Mouse (Mus musculus): ENCODE data around the gene Cox8a.

Gene Cox8a

GRCm38 (mm10) chr19:7217162-7217925 lies at the start of gene Cox8a:
Gene Cox8a (minus strand): TSS chr19:7217616.
- DNase-seq (ENCODE audit: low read depth, low spot score) = peak; percentile 93

- no peak for DNase-seq (ENCODE audit: low read depth, low spot score)
Measured at GRCm38 (mm10) chr19:7266421-7266831, 49.0 kb upstream of the Cox8a start.

GRCm38 (mm10) chr19:7265478-7266191 lies 48.2 kb upstream of the Cox8a start:
- DNase-seq (ENCODE audit: low read depth, low spot score) = no peak

GRCm38 (mm10) chr19:7264766-7265331 lies 47.4 kb upstream of the Cox8a start:
- DNase-seq (ENCODE audit: low read depth, low spot score) = no peak

DNA sequence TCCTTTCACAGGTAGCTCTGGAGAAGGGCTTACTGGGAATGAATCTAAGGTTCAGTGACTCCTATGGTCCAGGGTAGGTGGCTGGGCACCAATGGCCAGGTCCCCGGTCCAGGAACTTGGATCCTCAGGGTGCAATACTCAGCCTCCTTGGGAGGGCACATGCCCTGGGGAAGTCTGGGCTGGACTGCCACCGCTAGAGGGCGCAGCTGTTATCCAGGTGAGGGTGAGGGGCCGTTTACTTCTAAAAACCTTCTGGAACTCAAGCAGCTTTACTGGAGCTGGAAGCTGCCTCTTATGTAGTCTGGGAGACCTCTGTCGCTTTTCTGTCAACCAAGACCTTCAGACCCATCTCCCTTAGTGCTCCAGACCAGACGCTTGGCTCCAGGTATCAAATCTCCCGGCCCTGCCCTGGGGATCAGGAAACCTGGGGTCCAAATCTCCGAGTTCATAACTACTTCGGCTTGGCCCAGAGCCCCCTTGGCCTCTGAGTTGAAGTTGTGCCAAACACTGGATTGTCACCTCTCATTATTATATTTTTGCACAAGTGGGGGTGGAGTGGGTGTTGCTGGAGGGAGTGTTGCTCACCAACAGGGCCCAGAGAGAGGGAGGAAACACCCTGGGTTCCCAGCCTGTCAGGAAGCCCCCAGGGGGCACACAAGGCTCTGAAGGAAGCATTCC lies 46.8 kb upstream of the Cox8a start:
- no peak for DNase-seq (ENCODE audit: low read depth, low spot score)

- DNase-seq (ENCODE audit: low read depth, low spot score) = no peak
Measured at GRCm38 (mm10) chr19:7262592-7262991, 45.2 kb upstream of the Cox8a start.

- no peak for DNase-seq (ENCODE audit: low read depth, low spot score)
Measured at GRCm38 (mm10) chr19:7261964-7262363, 44.5 kb upstream of the Cox8a start.

GRCm38 (mm10) chr19:7261476-7261875 lies 44.1 kb upstream of the Cox8a start:
- no peak for DNase-seq (ENCODE audit: low read depth, low spot score)

- no peak for DNase-seq (ENCODE audit: low read depth, low spot score)
Measured at GRCm38 (mm10) chr19:7257881-7258280, 40.5 kb upstream of the Cox8a start.

DNA sequence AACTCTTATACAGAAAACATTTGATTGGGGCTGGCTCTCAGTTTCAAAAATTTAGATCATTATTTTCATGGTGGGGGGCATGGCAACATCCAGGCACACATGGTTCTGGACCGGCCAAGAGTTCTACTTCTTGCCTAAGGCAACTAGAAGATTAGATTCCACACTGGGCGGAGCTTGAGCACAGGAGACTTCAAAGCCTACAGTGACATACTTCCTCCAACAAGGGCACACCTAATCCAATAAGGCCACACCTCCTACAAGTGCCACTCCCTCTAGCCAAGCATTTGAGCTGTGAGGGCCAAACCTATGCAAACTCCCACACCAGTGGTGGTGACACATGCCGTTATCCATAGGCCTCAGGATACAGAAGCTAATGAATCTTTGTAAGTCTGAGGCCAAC lies 28.6 kb upstream of the Cox8a start:
- no peak for DNase-seq (ENCODE audit: low read depth, low spot score)

- peak; percentile 91 for DNase-seq (ENCODE audit: low read depth, low spot score)
Measured at GRCm38 (mm10) chr19:7240782-7241690, 23.6 kb upstream of the Cox8a start, which contains the start of gene Naa40. Gene Naa40 (minus strand): TSS chr19:7241183.

DNA sequence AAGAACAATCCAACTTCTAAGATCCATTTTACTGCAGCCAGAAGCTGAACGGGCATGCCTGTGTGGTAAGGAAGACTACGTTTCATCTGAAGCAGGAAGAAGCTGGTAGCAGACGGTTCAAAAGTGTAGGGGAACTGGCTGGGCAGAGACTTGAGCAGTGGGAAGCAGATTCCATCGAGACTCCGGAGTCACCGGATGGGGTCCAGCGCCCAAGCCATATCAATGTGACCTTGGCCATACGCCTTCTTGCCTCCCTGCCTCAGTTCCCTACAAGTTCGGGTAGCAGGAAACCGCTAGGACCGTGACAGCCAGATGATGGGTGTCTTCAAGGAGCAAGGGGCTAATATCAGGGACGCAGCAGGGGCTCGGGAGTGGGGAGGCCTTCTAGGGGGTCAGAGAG lies 22.9 kb upstream of the Cox8a start:
- DNase-seq (ENCODE audit: low read depth, low spot score) = no peak

- DNase-seq (ENCODE audit: low read depth, low spot score) = no peak
Measured at GRCm38 (mm10) chr19:7239574-7239973, 22.2 kb upstream of the Cox8a start.

- no peak for DNase-seq (ENCODE audit: low read depth, low spot score)
Measured at GRCm38 (mm10) chr19:7236742-7237141, 19.3 kb upstream of the Cox8a start.

- DNase-seq (ENCODE audit: low read depth, low spot score) = no peak
Measured at GRCm38 (mm10) chr19:7236011-7236410, 18.6 kb upstream of the Cox8a start.

GRCm38 (mm10) chr19:7235461-7235860 lies 18.0 kb upstream of the Cox8a start:
- no peak for DNase-seq (ENCODE audit: low read depth, low spot score)

DNA sequence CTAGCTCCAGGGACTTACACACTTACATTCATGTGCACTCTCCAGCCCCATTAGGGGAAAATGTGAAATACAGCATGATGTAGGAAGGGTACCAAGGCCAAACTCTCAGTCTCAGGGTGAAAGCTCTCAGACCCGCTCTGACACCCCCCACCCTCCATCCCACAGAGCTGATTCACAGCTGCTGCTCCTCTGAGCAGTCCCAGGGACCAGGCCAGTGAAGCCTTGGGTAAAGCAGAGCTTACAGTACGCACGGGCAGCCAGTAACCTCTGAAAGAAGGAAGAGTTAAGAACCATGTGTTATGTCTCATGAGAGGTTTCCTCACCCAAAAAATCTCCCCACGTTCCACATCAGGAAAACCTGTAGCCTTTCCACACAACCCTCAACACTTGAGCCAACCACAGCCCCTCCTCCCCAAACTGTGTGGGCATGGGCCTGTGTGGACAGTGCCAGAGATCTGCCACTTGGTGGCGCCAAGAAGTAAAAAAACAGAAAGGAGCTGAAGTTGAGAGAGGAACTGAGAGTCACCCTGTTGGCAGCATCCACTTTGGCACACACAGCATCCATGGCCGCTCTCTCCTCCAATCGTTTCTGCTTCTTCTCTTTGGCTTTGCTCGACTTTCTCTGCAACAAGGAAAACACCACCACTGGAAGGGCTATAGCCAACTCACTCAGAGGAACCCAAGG lies 17.3 kb upstream of the Cox8a start:
- no peak for DNase-seq (ENCODE audit: low read depth, low spot score)

DNA sequence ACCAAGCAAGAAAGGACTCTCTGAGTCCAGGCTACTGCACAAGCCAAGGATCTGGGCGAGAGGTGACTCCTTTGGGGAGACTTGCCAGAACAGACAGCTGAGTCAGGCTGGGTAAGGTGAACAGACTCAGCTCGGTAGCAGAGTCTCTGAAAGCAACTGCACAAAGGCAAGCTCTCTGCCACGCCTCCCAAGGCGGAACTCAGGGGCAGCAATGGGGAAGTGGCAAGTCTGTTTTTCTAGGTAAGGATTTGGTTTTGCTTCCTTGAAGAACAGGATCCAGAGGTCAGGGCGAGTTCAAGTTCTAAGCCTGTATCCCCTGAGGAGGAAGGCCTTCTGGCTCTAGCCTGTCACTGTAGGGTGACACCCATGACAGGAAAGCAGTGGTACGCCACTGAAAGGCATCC lies 9.1 kb upstream of the Cox8a start:
- no peak for DNase-seq (ENCODE audit: low read depth, low spot score)

DNA sequence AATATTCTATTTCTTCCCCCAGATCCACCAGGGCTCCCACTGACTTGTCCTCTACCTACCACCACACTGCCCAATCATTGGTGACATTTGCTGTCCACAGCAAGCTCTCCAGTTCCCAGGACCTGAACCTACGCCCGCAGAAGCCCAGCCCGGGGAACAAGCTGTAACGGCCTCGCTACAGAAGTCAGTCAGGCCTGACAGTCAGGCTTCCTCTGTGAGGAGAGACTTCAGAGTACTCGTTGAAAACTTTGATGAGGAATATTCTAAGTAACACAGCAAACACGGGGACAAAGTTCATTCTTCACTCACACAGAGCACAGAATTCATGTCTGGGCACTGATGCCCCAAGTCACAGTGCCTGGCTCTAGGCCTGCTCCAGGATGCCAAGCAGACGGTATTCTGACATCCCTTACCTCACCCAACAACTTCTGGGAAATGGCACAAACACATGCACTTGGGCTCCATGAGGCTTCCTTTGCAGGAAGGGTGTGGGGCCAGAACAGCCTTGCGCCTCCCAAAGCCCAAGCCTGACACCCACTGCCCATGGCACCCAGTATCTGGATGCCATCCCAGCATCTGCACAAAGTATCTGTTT lies 7.8 kb upstream of the Cox8a start:
- DNase-seq (ENCODE audit: low read depth, low spot score) = no peak

DNA sequence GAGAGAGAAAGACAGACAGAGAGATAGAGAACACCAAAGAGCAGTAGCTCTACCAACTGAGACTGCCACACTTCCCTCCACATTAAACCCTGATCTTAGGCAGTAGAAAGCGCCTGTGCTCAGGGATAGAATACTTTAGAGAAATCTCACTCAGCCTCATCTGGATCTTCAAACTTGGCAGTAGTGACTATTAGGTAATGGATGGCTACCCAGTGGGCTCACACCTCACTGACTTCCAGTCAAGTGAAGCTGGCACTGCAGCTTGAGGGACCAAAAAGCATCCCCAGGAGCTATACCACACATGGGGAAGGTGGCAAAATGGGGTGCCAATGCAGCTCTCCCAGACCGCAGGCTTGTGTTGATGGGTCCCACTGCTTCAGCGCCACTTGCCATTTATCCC lies 6.8 kb upstream of the Cox8a start:
- no peak for DNase-seq (ENCODE audit: low read depth, low spot score)

Measured in WW6 (cell line).